ENCODE assay signal across 23 mouse cellular contexts in genomic region chr14:27927369-27927768, GRCm38 (mm10).
A peak's percentile ranks its signal among the peaks of the same experiment; 100 is the strongest.
DNase-seq lines count a peak whose midpoint lies in the region; ATAC-seq lines count a peak whose summit lies in the region.
"Had no signal": no experiment of that assay in that cellular context is flagged by ENCODE, and none has a peak within 500 bp of the region (broad histone marks: within the 10 kb centered on the region; RNA-seq: fewer than 3 reads in every experiment).

No protein-coding gene starts in this region.

- ATAC-seq in frontal cortex, adult (ENCODE audit: low TSS enrichment) = peak; percentile 67; the same call in 1 of the 2 replicates
- no peak for ATAC-seq in limb, embryonic 11.5 days (ENCODE audit: insufficient number of reproducible peaks, low FRiP score, low TSS enrichment, low read depth)
- ATAC-seq in erythroid progenitor cell, adult 5-6 weeks (replicated peaks; ENCODE audit: low FRiP score, poor library complexity, severe bottlenecking) = no peak
- ATAC-seq: activated CD4-positive, CD25-positive, alpha-beta regulatory T cell, adult 4 months; CD4-positive, CD25-positive, alpha-beta regulatory T cell, adult 4 months; Patski had no signal

- no peak for DNase-seq in frontal cortex, postnatal 10 days (ENCODE audit: low spot score in 2 of 2)
- DNase-seq in limb, embryonic 11.5 days (ENCODE audit: low spot score) = peak; percentile 7
- no peak for DNase-seq in limb, embryonic 10.5 days (ENCODE audit: low spot score)
- peak; percentile 24 for DNase-seq in right cerebral cortex, adult 18-20 months
- no peak for DNase-seq in right cerebral cortex, postnatal 4 days
- DNase-seq in brain, adult 2 months (ENCODE audit: low read depth, low spot score) = peak; percentile 54
- DNase-seq: adrenal gland, adult 2 months; adrenal gland, adult 8-10 months; adrenal gland, postnatal 10 days; adrenal gland, postnatal 14 days; adrenal gland, postnatal 25 days; adrenal gland, postnatal 36 days; B cell, adult 2 months; cerebellum, adult 11 months; cerebellum, adult 11-12 months; cerebellum, adult 18-20 months had no signal

- no peaks in the 10 kb centered on the region for H3K36me3 ChIP-seq in limb, embryonic 11.5 days (ENCODE audit: control insufficient read depth, insufficient read depth, low read length)
- no peaks in the 10 kb centered on the region for H3K36me3 ChIP-seq in limb, embryonic 10.5 days
- H3K36me3 ChIP-seq: G1E had no signal

- no peak overlapping the region for H3K27ac ChIP-seq in limb, embryonic 11.5 days (replicated peaks; ENCODE audit: low read depth, low read length)
- no peak overlapping the region for H3K27ac ChIP-seq in limb, embryonic 10.5 days

- H3K9me3 ChIP-seq in limb, embryonic 11.5 days (ENCODE audit: control insufficient read depth, low read length) = no peaks in the 10 kb centered on the region
- no peaks in the 10 kb centered on the region for H3K9me3 ChIP-seq in limb, embryonic 10.5 days (replicated peaks)

- no peak overlapping the region for H3K9ac ChIP-seq in limb, embryonic 11.5 days (ENCODE audit: low read length)

- H3K4me2 ChIP-seq in limb, embryonic 11.5 days (ENCODE audit: low read depth, severe bottlenecking) = no peak overlapping the region

- no peaks in the 10 kb centered on the region for H3K4me1 ChIP-seq in limb, embryonic 11.5 days (ENCODE audit: control insufficient read depth, insufficient read depth, low read length)
- no peaks in the 10 kb centered on the region for H3K4me1 ChIP-seq in limb, embryonic 10.5 days

- no peaks in the 10 kb centered on the region for H3K27me3 ChIP-seq in limb, embryonic 11.5 days (ENCODE audit: control insufficient read depth, insufficient read depth, low read length)
- H3K27me3 ChIP-seq in limb, embryonic 10.5 days (ENCODE audit: low read depth, poor library complexity, severe bottlenecking) = no peaks in the 10 kb centered on the region
- H3K27me3 ChIP-seq: CH12.LX, Patski had no signal

- H3K4me3 ChIP-seq in limb, embryonic 11.5 days (ENCODE audit: low read depth, low read length) = no peak overlapping the region
- H3K4me3 ChIP-seq in limb, embryonic 10.5 days = no peak overlapping the region

- 94% methylated on average over 3 of the region's 3 CpGs for WGBS in limb, embryonic 11.5 days
- WGBS in limb, embryonic 10.5 days = 95% methylated on average over 3 of the region's 3 CpGs

Comparison
In these comparisons a context has a peak if more than half of its experiments do, and no peak if none do; other contexts are left out.
1. DNase-seq: peak in limb, embryonic 11.5 days (single experiment), right cerebral cortex, adult 18-20 months (single experiment) and brain, adult 2 months (single experiment); none in frontal cortex, postnatal 10 days (0 of 2), limb, embryonic 10.5 days (single experiment) and right cerebral cortex, postnatal 4 days (single experiment).